Mouse (Mus musculus) intestine, embryonic 16.5 days (tissue): ENCODE measurements at regions not wholly inside any gene's neighbourhood (a gene's known extent, or its start where the extent isn't known, plus 50 kb on each side); places are given as distances from the start of the nearest gene placed in this dataset.
A peak's percentile ranks its signal among the peaks of the same experiment; 100 is the strongest.

Experiments
- ATAC-seq: fragments of 200-750 bp; cut with Nextera tagmentation; 2 replicates; pipeline ENCODE4 v1.8.0; 2017; ENCODE audit warnings: moderate TSS enrichment, moderate library complexity
- H3K27ac ChIP-seq: fragments of 300-500 bp; sonication (generic); 2 replicates; pipeline ENCODE4 v1.5.1; 2014; ENCODE audit warnings: mild to moderate bottlenecking, low read length
- H3K27me3 ChIP-seq: fragments of 300-500 bp; sonication (generic); replicated peaks from 2 replicates; pipeline ENCODE4 v1.6.1; 2014; ENCODE audit warnings: low read length, control low read depth, mixed read lengths; ENCODE audit not compliant: control insufficient read depth, insufficient read depth
- H3K36me3 ChIP-seq: fragments of 300-500 bp; sonication (generic); 2 replicates; pipeline ENCODE4 v1.6.1; 2014; ENCODE audit warnings: low read length, control low read depth; ENCODE audit not compliant: control insufficient read depth, insufficient read depth
- H3K4me1 ChIP-seq: fragments of 300-500 bp; sonication (generic); 2 replicates; pipeline ENCODE4 v1.6.1; 2014; ENCODE audit warnings: low read length, control low read depth, mixed read lengths; ENCODE audit not compliant: control insufficient read depth, insufficient read depth
- H3K4me2 ChIP-seq: fragments of 300-500 bp; sonication (generic); 2 replicates; pipeline ENCODE4 v1.6.1; 2014; ENCODE audit warnings: low read depth, low read length, control low read depth
- H3K4me3 ChIP-seq: fragments of 300-500 bp; sonication (generic); 2 replicates; pipeline ENCODE4 v1.5.1; 2014; ENCODE audit warnings: mild to moderate bottlenecking, low read length
- H3K9ac ChIP-seq: fragments of 300-500 bp; sonication (generic); 2 replicates; pipeline ENCODE4 v1.6.1; 2014; ENCODE audit warnings: low read depth, low read length
- H3K9me3 ChIP-seq: fragments of 300-500 bp; sonication (generic); 2 replicates; pipeline ENCODE4 v1.6.1; 2016; ENCODE audit warnings: low read length, control low read depth; ENCODE audit not compliant: control insufficient read depth
- WGBS: fragments of 180-500 bp; shearing (Covaris S2); extraction: QIAGEN DNeasy Blood & Tissue Kit; methylation state at CpG from one replicate; pipeline ENCODE4 v1.1.7; 2014; 5-methylcytosine and 5-hydroxymethylcytosine counted together

DNA sequence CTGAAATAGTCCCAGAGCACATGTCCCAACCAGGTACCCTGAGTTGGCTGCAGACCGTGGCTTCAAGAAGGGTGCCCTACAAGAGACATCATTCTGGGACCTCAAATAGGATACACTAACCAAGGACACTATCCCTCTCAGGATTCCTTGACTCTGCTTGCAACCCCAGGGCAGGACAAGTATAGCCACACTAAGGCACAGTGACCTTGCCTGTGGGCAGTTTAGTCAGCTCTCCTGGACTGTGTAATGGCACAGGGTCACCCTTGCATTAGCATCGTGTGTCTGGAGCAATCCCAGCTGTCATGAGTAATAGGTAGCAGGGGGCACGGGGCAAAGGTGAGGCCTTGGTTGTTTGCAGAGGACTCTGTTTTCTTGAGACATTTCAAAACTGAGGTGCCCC, 260.9 kb upstream of the Cdh4 start:
- no peaks in the 10 kb centered on the region for H3K4me1 ChIP-seq

DNA sequence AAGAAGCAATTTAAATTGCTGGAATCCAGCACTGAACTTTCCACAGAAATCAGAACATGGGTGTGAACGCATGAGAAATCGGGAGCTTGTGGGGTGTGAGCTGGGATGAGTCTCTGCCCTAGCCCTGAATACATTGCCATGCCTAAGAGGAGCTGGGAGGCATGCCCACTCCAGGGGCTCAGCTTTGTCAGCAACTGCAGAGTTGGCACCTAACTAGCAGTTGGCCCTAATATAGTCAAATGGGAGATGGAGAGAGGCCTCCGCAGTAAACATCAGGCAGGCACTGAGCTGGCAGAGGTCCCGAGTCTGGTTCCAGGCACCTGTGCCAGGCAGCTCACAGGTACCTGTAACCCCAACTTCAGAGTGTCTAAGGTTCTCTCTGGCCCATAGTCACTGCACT, 260.1 kb upstream of the Cdh4 start:
- H3K4me1 ChIP-seq, result no peaks in the 10 kb centered on the region
- no peak overlapping the region for H3K4me3 ChIP-seq
- H3K9me3 ChIP-seq, result no peaks in the 10 kb centered on the region
- no peak overlapping the region for H3K27ac ChIP-seq
- H3K36me3 ChIP-seq, result no peaks in the 10 kb centered on the region
- H3K9ac ChIP-seq, result no peak overlapping the region
- no peak for ATAC-seq
- no peak overlapping the region for H3K4me2 ChIP-seq
- no peaks in the 10 kb centered on the region; the same call in 1 of the 2 replicates for H3K27me3 ChIP-seq
- 82% methylated on average over 4 of the region's 4 CpGs for WGBS

More for the DNA sequence above, 260.9 kb upstream of the Cdh4 start:
- Histone ChIP-seq H3K9ac (no peak overlapping the region), H3K9me3 (no peaks in the 10 kb centered on the region), H3K27ac (no peak overlapping the region), H3K36me3 (no peaks in the 10 kb centered on the region), H3K4me3 (no peak overlapping the region), H3K27me3 (no peaks in the 10 kb centered on the region; the same call in 1 of the 2 replicates), H3K4me2 (no peak overlapping the region)
- ATAC-seq, result no peak
- 52% methylated on average over 3 of the region's 3 CpGs for WGBS

DNA sequence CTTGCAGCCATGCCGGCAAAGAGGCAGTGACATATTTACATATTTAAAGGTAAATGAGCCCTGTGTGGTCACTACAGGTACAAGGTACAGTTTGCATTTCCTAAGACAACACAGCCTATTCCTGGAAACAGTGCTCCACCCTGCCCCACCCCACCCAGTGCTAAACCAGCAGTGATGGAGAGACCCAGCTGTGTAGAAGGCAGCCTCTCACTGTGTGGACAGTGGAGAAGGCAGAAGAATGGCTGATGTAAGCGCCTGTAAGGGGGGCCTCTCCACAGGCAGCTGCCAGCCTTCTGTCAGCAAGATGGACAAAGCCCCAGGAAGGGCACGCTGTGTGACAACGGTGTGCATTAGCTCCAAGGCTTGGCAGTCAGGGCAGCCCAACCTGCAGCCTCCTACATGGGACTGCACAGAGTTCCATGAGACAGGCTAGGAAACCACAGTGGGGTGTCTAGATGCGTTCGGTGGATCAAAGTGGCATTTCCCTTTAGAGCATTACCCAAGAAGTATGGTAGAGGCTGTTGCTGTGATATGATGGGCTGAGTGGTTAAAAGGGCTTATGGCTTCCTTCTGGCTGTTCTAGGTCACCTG, 249.2 kb upstream of the Cdh4 start:
- WGBS, result 78% methylated on average over 6 of the region's 6 CpGs
- no peaks in the 10 kb centered on the region for H3K27me3 ChIP-seq
- H3K36me3 ChIP-seq, result no peaks in the 10 kb centered on the region
- H3K9ac ChIP-seq, result no peak overlapping the region
- H3K4me2 ChIP-seq, result no peak overlapping the region
- no peaks in the 10 kb centered on the region for H3K4me1 ChIP-seq
- H3K27ac ChIP-seq, result no peak overlapping the region
- ATAC-seq, result peak; percentile 50
- no peak overlapping the region for H3K4me3 ChIP-seq
- H3K9me3 ChIP-seq, result no peaks in the 10 kb centered on the region

GRCm38 (mm10) chr2:179193507-179194160, 248.6 kb upstream of the Cdh4 start:
- no peaks in the 10 kb centered on the region for H3K9me3 ChIP-seq
- H3K27ac ChIP-seq, result no peak overlapping the region
- no peaks in the 10 kb centered on the region for H3K36me3 ChIP-seq
- no peaks in the 10 kb centered on the region for H3K27me3 ChIP-seq
- H3K4me2 ChIP-seq, result no peak overlapping the region
- WGBS, result 28% methylated on average over 9 of the region's 9 CpGs
- peak; percentile 64 for ATAC-seq
- H3K4me3 ChIP-seq, result no peak overlapping the region
- H3K4me1 ChIP-seq, result no peaks in the 10 kb centered on the region
- H3K9ac ChIP-seq, result no peak overlapping the region

GRCm38 (mm10) chr2:179197471-179197870, 244.8 kb upstream of the Cdh4 start:
- Histone ChIP-seq H3K27me3 (no peaks in the 10 kb centered on the region), H3K4me3 (no peak overlapping the region), H3K9ac (no peak overlapping the region), H3K9me3 (no peaks in the 10 kb centered on the region), H3K4me2 (no peak overlapping the region), H3K4me1 (no peaks in the 10 kb centered on the region), H3K36me3 (no peaks in the 10 kb centered on the region), H3K27ac (no peak overlapping the region)
- WGBS, result 96% methylated on average over 1 of the region's 1 CpGs
- ATAC-seq, result no peak

GRCm38 (mm10) chr2:179200495-179200894, 241.7 kb upstream of the Cdh4 start:
- ATAC-seq, result no peak

DNA sequence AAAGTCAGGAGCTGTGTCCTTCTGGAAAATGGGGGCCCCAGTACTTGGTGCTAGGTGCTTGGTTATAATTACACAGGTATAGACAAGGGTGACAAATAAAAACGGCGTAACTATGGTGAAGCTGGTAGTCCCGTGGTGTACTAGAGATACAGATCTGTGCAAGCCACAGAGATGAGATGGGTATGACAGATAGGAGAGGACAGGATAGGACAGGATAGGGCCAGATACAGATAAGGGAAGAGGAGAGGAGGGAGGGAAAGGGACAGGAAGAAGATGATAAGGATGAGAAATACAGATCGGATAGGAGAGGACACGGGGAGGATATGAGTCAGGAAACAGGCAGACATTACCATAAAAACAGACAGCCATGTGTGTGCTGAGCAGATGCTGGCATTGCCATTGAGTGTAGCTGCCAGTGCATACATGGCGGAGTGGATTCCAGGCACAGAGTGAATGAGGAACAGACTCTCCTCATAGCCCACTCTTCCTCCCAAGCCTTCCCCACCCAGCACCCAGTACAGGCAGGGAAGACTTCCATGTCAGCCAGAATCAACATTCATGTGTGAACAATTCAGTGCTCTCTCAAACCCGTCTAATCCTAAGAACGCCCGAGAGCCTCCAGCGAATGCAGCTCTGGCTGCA, 231.9 kb upstream of the Cdh4 start:
- Histone ChIP-seq H3K9ac (no peak overlapping the region), H3K9me3 (no peaks in the 10 kb centered on the region), H3K27ac (no peak overlapping the region), H3K4me3 (no peak overlapping the region), H3K4me2 (no peak overlapping the region), H3K27me3 (0 out of 2 replicates have a peak, but pooled peaks cover 2% of the 10 kb centered on the region), H3K4me1 (no peaks in the 10 kb centered on the region), H3K36me3 (no peaks in the 10 kb centered on the region)
- WGBS, result 82% methylated on average over 10 of the region's 10 CpGs
- ATAC-seq, result no peak

More at GRCm38 (mm10) chr2:179200495-179200894, 241.7 kb upstream of the Cdh4 start:
- no peak overlapping the region for H3K9ac ChIP-seq
- H3K27me3 ChIP-seq, result no peaks in the 10 kb centered on the region
- H3K4me2 ChIP-seq, result no peak overlapping the region
- no peak overlapping the region for H3K27ac ChIP-seq
- no peaks in the 10 kb centered on the region for H3K9me3 ChIP-seq
- H3K4me3 ChIP-seq, result no peak overlapping the region
- no peaks in the 10 kb centered on the region for H3K4me1 ChIP-seq
- H3K36me3 ChIP-seq, result no peaks in the 10 kb centered on the region
- whole genome bisulfite sequencing, result 2% methylated on average over 6 of the region's 6 CpGs

GRCm38 (mm10) chr2:179216773-179217172, 225.5 kb upstream of the Cdh4 start:
- WGBS, result 50% methylated on average over 2 of the region's 2 CpGs

DNA sequence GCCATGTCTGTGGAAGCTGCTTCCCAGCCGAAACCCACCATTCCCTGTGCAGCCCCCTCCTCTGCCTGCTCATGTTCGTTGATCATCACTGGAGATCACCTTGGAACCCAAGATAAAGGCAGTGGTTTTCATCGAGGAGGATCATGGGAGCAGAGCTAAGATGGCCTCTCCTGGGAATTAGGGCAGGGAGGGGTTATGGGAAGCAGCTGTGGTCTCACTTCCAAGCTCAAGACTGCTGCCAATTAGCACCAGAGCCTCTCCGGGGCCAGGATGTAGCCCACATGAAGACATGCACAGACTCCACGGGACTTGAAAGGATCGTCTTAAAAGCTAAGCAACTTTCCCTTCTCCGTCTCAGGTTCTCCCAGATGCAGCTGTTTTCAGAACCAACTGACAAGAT, 214.1 kb upstream of the Cdh4 start:
- no peak for ATAC-seq
- WGBS, result 70% methylated on average over 7 of the region's 7 CpGs
- Histone ChIP-seq H3K27ac (no peak overlapping the region), H3K9me3 (no peaks in the 10 kb centered on the region), H3K36me3 (no peaks in the 10 kb centered on the region), H3K9ac (no peak overlapping the region), H3K4me3 (no peak overlapping the region), H3K4me2 (no peak overlapping the region), H3K4me1 (no peaks in the 10 kb centered on the region), H3K27me3 (0 out of 2 replicates have a peak, but pooled peaks cover 2% of the 10 kb centered on the region)

More at GRCm38 (mm10) chr2:179216773-179217172, 225.5 kb upstream of the Cdh4 start:
- Histone ChIP-seq H3K27ac (no peak overlapping the region), H3K4me1 (no peaks in the 10 kb centered on the region), H3K4me3 (no peak overlapping the region), H3K27me3 (no peaks in the 10 kb centered on the region), H3K9ac (no peak overlapping the region), H3K36me3 (no peaks in the 10 kb centered on the region), H3K9me3 (no peaks in the 10 kb centered on the region), H3K4me2 (no peak overlapping the region)
- no peak for ATAC-seq
